Mouse (Mus musculus) testis, adult 2 months (tissue): ENCODE measurements around the gene Tbc1d19.

Experiments
- CTCF ChIP-seq: fragments of 200-500 bp; IDR thresholded peaks from 2 replicates; pipeline ENCODE4 v1.5.1; 2012; ENCODE audit warnings: low read depth, mild to moderate bottlenecking, inconsistent platforms, low read length, moderate library complexity; ENCODE audit not compliant: control insufficient read depth, insufficient read depth, insufficient replicate concordance
- POLR2A ChIP-seq: fragments of 200-500 bp; IDR thresholded peaks from 2 replicates; pipeline ENCODE4 v1.6.1; 2012; ENCODE audit warnings: low read depth, mild to moderate bottlenecking, inconsistent platforms, low read length, moderate library complexity; ENCODE audit not compliant: control insufficient read depth

DNA sequence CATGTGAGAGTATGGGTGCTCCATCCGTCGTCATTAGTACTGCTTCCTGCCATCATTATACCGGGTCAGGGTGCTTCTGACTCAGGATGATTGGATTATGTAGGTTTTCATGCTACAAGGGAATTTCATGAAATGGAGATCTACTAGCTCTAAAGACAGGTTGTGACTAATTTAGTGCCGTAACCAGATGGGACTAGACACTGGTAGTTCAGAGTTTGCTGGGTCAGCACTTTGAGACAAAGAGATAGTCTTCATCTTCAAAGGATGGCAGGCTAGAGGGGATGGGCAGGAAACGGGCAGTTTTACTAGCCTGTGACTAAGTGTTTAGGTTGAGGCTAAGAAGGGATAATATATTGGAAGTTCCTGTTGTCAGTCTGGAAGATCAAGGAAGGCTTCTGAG lies 31.9 kb downstream of the Tbc1d19 start:
- TF ChIP-seq CTCF, result no peak
- TF ChIP-seq POLR2A, result no peak
